Mouse (Mus musculus): ENCODE results near the gene Dclk2.

- no peak for TF ChIP-seq POLR2A (IDR thresholded peaks at IDR 0.05; ENCODE audit: insufficient read depth, low read length)
- TF ChIP-seq EP300 (IDR thresholded peaks at IDR 0.05; ENCODE audit: insufficient read depth, low read depth, low read length): no peak
Observed at GRCm38 (mm10) chr3:86786280-86786679, 134.4 kb downstream of the Dclk2 start.
